Mouse (Mus musculus) liver, postnatal 0 days (tissue): ENCODE data around the gene Slc9c1.
A peak's percentile ranks its signal among the peaks of the same experiment; 100 is the strongest.

ENCODE experiments used
- CTCF ChIP-seq: sonication (generic); IDR thresholded peaks from 2 replicates; pipeline ENCODE4 v1.5.1; 2016; ENCODE audit warnings: antibody characterized with exemption, low read depth
- EP300 ChIP-seq: IDR thresholded peaks from 2 replicates; pipeline ENCODE4 v1.6.1; 2016; ENCODE audit warnings: antibody characterized with exemption, low read depth, mild to moderate bottlenecking

DNA sequence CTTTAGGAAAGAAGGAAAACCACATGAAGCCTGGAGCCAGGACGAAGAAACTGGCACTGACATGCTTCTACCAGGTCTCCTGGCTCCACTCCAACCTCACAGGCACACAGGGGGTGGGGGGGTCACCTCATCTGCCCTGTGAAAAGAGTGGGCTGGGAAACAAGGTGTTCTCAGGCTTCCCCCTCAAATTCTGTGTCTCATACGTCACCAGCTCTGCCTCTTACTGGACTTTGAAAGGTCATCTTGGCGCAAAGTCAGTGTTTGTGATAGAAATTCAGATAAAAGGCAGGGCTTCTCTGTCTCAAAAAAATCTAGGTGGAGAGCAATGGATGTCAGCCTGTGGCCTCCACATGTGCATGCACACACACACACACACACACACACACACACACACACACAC lies 106.2 kb downstream of the Slc9c1 start:
- TF ChIP-seq EP300 (peak; percentile 56; the same call in 1 of the 2 replicates), CTCF (no peak)
